Mouse (Mus musculus) neural tube, postnatal 0 days (tissue): ENCODE data around the gene Gm7347. TPM values are rescaled to one million over a fixed set of nuclear protein-coding genes. Genes with fewer than 3 reads are reported as not detected.

ENCODE experiments used
- polyA plus RNA-seq: library from polyadenylated mRNA; unstranded; fragments of >200 nt; fragmentation: Nextera tagmentation; extraction: Ambion mirVana; gene quantifications from 2 replicates; pipeline ENCODE4 v1.2.1, GENCODE M21; 2015

Gm7347 gene
- 0.37 and 0.55 TPM in 2 replicates for polyA plus RNA-seq

DNA sequence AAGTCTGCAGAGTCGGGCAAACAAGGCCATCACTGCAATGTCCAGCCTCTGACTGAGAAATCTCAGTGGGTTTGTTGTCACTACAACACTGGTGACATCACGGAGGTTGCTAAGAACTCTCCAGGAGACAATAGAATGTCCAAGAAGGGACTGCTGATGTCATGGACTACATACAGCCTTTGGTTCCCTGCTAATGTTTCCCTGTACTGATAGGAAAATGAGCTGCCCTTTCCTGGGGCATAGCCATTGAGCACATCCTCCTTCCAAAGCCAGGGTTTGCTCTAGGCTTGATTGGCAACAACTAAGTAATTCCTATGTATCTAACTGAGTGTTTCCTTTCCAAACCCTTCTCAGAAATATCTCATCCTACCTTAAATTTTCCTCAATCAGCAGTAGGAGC, at the start of gene Gm7347:
TSS of gene Gm7347 (minus strand) at position 101 of the 400 bp plus-strand sequence.

DNA sequence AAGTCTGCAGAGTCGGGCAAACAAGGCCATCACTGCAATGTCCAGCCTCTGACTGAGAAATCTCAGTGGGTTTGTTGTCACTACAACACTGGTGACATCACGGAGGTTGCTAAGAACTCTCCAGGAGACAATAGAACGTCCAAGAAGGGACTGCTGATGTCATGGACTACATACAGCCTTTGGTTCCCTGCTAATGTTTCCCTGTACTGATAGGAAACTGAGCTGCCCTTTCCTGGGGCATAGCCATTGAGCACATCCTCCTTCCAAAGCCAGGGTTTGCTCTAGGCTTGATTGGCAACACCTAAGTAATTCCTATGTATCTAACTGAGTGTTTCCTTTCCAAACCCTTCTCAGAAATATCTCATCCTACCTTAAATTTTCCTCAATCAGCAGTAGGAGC, 46.9 kb upstream of the Gm7347 start, which contains the start of gene 5031410I06Rik:
TSS of gene 5031410I06Rik (minus strand) at position 101 of the 400 bp plus-strand sequence.

DNA sequence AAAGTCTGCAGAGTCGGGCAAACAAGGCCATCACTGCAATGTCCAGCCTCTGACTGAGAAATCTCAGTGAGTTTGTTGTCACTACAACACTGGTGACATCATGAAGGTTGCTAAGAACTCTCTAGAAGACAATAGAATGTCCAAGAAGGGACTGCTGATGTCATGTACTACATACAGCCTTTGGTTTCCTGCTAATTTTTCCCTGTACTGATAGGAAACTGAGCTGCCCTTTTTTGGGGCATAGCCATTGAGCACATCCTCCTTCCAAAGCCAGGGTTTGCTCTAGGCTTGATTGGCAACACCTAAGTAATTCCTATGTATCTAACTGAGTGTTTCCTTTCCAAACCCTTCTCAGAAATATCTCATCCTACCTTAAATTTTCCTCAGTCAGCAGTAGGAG, 30.8 kb upstream of the Gm7347 start, which contains the start of gene Gm10471:
TSS of gene Gm10471 (minus strand) at position 101 of the 400 bp plus-strand sequence.

DNA sequence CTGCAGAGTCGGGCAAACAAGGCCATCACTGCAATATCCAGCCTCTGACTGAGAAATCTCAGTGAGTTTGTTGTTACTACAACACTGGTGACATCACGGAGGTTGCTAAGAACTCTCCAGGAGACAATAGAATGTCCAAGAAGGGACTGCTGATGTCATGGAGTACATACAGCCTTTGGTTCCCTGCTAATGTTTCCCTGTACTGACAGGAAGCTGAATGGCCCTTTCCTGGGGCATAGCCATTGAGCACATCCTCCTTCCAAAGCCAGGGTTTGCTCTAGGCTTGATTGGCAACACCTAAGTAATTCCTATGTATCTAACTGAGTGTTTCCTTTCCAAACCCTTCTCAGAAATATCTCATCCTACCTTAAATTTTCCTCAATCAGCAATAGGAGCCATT, 18.9 kb downstream of the Gm7347 start, which contains the start of gene Speer4a:
TSS of gene Speer4a (minus strand) at position 101 of the 400 bp plus-strand sequence.

DNA sequence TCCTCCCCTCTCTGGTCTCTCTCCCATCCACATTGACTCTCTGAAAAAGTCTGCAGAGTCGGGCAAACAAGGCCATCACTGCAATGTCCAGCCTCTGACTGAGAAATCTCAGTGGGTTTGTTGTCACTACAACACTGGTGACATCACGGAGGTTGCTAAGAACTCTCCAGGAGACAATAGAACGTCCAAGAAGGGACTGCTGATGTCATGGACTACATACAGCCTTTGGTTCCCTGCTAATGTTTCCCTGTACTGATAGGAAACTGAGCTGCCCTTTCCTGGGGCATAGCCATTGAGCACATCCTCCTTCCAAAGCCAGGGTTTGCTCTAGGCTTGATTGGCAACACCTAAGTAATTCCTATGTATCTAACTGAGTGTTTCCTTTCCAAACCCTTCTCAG, 35.6 kb downstream of the Gm7347 start, which contains the start of gene Gm5862:
TSS of gene Gm5862 (minus strand) at position 101 of the 400 bp plus-strand sequence.

DNA sequence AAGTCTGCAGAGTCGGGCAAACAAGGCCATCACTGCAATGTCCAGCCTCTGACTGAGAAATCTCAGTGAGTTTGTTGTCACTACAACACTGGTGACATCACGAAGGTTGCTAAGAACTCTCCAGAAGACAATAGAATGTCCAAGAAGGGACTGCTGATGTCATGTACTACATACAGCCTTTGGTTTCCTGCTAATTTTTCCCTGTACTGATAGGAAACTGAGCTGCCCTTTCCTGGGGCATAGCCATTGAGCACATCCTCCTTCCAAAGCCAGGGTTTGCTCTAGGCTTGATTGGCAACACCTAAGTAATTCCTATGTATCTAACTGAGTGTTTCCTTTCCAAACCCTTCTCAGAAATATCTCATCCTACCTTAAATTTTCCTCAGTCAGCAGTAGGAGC, 53.7 kb downstream of the Gm7347 start, which contains the start of gene Gm1979:
TSS of gene Gm1979 (minus strand) at position 101 of the 400 bp plus-strand sequence.

Other genes with a start within 250 kb of the Gm7347 start
- 0.17 TPM in 2 replicates for gene Gm21663, start 116.2 kb downstream of the Gm7347 start, polyA plus RNA-seq
- gene Gm21671, start 104.2 kb downstream of the Gm7347 start, polyA plus RNA-seq, result 0.45 and 0.47 TPM in 2 replicates
- gene Gm21680, start 85.9 kb downstream of the Gm7347 start, polyA plus RNA-seq, result 0.26 and 0.36 TPM in 2 replicates
- 0.52 and 0.59 TPM in 2 replicates for gene Gm21698, start 69.9 kb downstream of the Gm7347 start, polyA plus RNA-seq
- gene Gm1979, start 53.8 kb downstream of the Gm7347 start, polyA plus RNA-seq, result 0.48 and 0.70 TPM in 2 replicates
- 0.12 and 0.19 TPM in 2 replicates for gene Gm5862, start 35.7 kb downstream of the Gm7347 start, polyA plus RNA-seq
- gene Speer4a, start 19.0 kb downstream of the Gm7347 start, polyA plus RNA-seq, result 0.26 and 0.34 TPM in 2 replicates
- 0.25 TPM in 2 replicates for gene Gm10471, start 30.7 kb upstream of the Gm7347 start, polyA plus RNA-seq
- 0.15 TPM in 1 of 2 replicates, not detected in the other for gene 5031410I06Rik, start 46.8 kb upstream of the Gm7347 start, polyA plus RNA-seq
- gene Gm10220, start 62.8 kb upstream of the Gm7347 start, polyA plus RNA-seq, result not detected in 2 replicates
- gene Gm7361, start 199.1 kb upstream of the Gm7347 start, polyA plus RNA-seq, result 0.49 and 0.79 TPM in 2 replicates